Mouse (Mus musculus) midbrain, embryonic 11.5 days (tissue): Measurements from ENCODE around the gene Rccd1. TPM values are rescaled to one million over a fixed set of nuclear protein-coding genes. Genes with fewer than 3 reads are reported as not detected.

ENCODE experiments used
- ATAC-seq: fragments of 200-750 bp; cut with Nextera tagmentation; 2 replicates; pipeline ENCODE4 v1.8.0; 2017; ENCODE audit warnings: moderate TSS enrichment, moderate library complexity; ENCODE audit not compliant: low FRiP score
- DNase-seq: peaks from one replicate; pipeline ENCODE4 v3.0.0; 2015; ENCODE audit warnings: low spot score; ENCODE audit errors: missing footprints
- H3K27ac ChIP-seq: fragments of 300-500 bp; sonication (generic); 2 replicates; pipeline ENCODE4 v1.5.1; 2014; ENCODE audit warnings: low read depth, low read length
- H3K27me3 ChIP-seq: fragments of 300-500 bp; sonication (generic); 2 replicates; pipeline ENCODE4 v1.6.1; 2014; ENCODE audit warnings: mild to moderate bottlenecking, low read length, moderate library complexity, mixed read lengths; ENCODE audit not compliant: control insufficient read depth, insufficient read depth
- H3K36me3 ChIP-seq: fragments of 300-500 bp; sonication (generic); 2 replicates; pipeline ENCODE4 v1.6.1; 2014; ENCODE audit warnings: mild to moderate bottlenecking, low read length, moderate library complexity, mixed read lengths; ENCODE audit not compliant: control insufficient read depth, insufficient read depth
- H3K4me1 ChIP-seq: fragments of 300-500 bp; sonication (generic); 2 replicates; pipeline ENCODE4 v1.6.1; 2014; ENCODE audit warnings: low read length; ENCODE audit not compliant: control insufficient read depth, insufficient read depth
- H3K4me2 ChIP-seq: fragments of 300-500 bp; sonication (generic); 2 replicates; pipeline ENCODE4 v1.6.1; 2014; ENCODE audit warnings: mild to moderate bottlenecking, moderate library complexity
- H3K4me3 ChIP-seq: fragments of 300-500 bp; sonication (generic); 2 replicates; pipeline ENCODE4 v1.5.1; 2014; ENCODE audit warnings: low read depth, low read length
- H3K9ac ChIP-seq: fragments of 300-500 bp; sonication (generic); 2 replicates; pipeline ENCODE4 v1.6.1; 2014; ENCODE audit warnings: low read length
- H3K9me3 ChIP-seq: fragments of 300-500 bp; sonication (generic); 2 replicates; pipeline ENCODE4 v1.6.1; 2016; ENCODE audit warnings: low read length; ENCODE audit not compliant: control insufficient read depth
- WGBS: fragments of 180-500 bp; shearing (Covaris S2); extraction: QIAGEN DNeasy Blood & Tissue Kit; methylation state at CpG from one replicate; pipeline ENCODE4 v1.1.7; 2014; 5-methylcytosine and 5-hydroxymethylcytosine counted together
- polyA plus RNA-seq: library from polyadenylated mRNA; unstranded; fragments of >200 nt; fragmentation: Nextera tagmentation; extraction: Ambion mirVana; gene quantifications from 2 replicates; pipeline ENCODE4 v1.2.1, GENCODE M21; 2014

Rccd1 gene
- polyA plus RNA-seq, 1 experiment from 2014 or later = 10.9 TPM

DNA sequence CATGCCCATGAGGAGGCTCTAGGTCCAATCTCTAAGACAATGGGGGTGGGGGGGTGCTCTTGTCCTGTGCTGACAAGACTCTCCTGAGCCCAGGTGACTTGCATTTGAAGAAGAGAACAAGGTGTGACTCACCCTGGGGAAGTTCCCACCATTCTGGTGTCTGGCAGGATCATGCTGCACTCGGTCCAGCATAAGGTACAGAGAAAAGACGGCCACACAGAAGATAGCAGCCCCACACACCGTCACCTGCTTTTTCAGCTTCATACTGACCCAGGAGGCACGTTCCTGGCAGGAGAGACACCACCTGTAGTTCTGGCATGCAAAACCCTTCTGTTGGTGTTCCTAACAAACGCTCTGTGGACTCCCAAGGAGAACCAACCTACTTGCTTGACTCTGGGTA lies 45.2 kb upstream of the Rccd1 start:
- H3K4me3 ChIP-seq = no peak overlapping the region
- H3K4me2 ChIP-seq = no peak overlapping the region
- peak overlapping the region; percentile 14; the same call in 1 of the 2 replicates for H3K9ac ChIP-seq
- H3K27me3 ChIP-seq = no peaks in the 10 kb centered on the region
- H3K9me3 ChIP-seq = no peaks in the 10 kb centered on the region
- DNase-seq = no peak
- H3K4me1 ChIP-seq = peaks cover 11% of the 10 kb centered on the region
- H3K36me3 ChIP-seq = peaks cover 5% of the 10 kb centered on the region; the same call in 1 of the 2 replicates
- WGBS = 75% methylated on average over 5 of the region's 5 CpGs
- no peak for ATAC-seq
- no peak overlapping the region for H3K27ac ChIP-seq

DNA sequence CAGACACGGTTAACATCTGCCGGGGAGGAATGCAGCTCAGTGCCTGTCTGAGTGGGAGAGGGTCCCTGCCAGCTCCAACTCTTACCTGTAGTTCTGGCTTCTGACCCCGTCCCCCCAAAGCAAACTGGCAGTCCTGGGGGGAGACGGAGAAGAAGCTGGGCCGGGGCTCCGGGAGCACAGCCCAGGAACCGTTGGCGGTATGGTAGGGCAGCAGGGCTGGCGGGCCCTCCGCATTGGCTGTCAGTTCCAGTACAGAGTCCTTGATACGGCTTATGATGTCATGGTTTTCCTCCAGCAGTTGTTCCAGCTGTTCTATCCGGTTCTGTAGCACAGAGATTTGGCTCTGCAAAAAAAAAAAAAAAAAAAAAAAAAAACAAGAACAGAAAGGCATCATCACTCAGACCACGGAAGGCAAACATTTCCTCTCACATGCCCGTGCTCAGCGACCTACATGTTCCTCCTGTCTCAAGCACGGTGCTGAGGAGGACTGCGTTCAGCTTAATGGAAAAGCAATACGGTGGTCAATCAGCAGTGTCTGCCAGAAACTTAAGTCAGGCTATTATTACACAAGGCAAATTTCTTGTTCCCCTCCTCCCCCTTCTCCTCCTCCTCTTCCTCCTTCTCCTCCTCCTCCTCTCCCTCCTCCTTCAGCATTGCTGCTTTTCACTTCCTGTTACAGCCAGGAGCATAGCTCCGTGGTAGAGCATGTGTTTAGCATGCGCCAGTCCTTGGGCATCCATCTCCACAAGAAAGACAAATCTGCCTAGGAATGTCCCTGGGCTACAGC lies 44.6 kb upstream of the Rccd1 start:
- H3K4me3 ChIP-seq = no peak overlapping the region
- H3K36me3 ChIP-seq = peaks cover 7% of the 10 kb centered on the region; the same call in 1 of the 2 replicates
- H3K4me1 ChIP-seq = peaks cover 11% of the 10 kb centered on the region
- WGBS = 89% methylated on average over 20 of the region's 20 CpGs
- ATAC-seq = no peak
- no peak for DNase-seq
- no peak overlapping the region for H3K9ac ChIP-seq
- no peak overlapping the region for H3K27ac ChIP-seq
- no peaks in the 10 kb centered on the region for H3K9me3 ChIP-seq
- H3K27me3 ChIP-seq = no peaks in the 10 kb centered on the region
- H3K4me2 ChIP-seq = no peak overlapping the region

DNA sequence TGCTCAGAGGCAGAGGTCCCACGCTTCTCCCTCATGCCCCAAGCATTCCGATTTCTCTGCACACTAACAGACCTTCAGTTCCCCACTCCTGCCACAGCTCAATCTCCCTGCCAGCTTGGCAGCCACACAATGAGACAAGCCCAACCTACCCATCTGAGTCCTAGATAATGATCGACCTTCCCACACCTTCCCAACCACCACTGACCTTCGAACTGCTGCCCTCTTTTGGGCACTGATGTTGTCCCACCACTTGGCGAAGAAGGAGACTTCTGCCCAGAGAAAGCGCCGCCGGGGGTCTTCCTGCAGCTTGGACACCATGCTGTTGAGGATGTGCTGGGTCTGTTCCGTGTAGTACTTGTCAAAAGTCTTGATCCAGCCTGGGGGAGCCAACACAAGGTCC lies 43.8 kb upstream of the Rccd1 start:
- Histone ChIP-seq H3K27me3 (no peaks in the 10 kb centered on the region), H3K4me1 (peaks cover 11% of the 10 kb centered on the region), H3K4me2 (no peak overlapping the region), H3K9me3 (no peaks in the 10 kb centered on the region), H3K27ac (no peak overlapping the region), H3K4me3 (no peak overlapping the region), H3K36me3 (peaks cover 12% of the 10 kb centered on the region; the same call in 1 of the 2 replicates), H3K9ac (no peak overlapping the region)
- 88% methylated on average over 9 of the region's 9 CpGs for WGBS
- ATAC-seq (no peak), DNase-seq (no peak)

DNA sequence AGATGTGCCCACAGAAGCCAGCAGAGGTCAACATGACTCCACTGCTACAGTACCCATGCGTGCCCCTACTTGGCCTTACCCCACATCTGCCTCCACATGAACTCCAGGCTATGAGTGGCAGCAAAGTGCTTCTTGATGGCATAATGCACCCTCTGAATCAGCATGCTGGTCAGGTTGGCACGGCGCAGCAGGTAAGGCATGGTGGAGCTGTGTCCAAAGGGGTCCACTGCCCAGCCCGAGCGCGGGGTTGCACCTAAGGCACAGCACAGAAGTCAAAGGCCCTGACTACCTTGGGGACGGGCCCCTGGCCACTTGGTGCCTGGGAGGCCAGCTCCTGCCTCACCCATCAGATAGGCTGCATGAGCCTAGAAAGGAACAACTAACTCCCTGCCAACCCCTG lies 43.0 kb upstream of the Rccd1 start:
- Histone ChIP-seq H3K27me3 (no peaks in the 10 kb centered on the region), H3K4me3 (no peak overlapping the region), H3K9ac (no peak overlapping the region), H3K4me1 (peaks cover 11% of the 10 kb centered on the region), H3K4me2 (no peak overlapping the region), H3K36me3 (peaks cover 12% of the 10 kb centered on the region), H3K9me3 (no peaks in the 10 kb centered on the region), H3K27ac (no peak overlapping the region)
- ATAC-seq (no peak), DNase-seq (no peak)
- 97% methylated on average over 7 of the region's 7 CpGs for WGBS

DNA sequence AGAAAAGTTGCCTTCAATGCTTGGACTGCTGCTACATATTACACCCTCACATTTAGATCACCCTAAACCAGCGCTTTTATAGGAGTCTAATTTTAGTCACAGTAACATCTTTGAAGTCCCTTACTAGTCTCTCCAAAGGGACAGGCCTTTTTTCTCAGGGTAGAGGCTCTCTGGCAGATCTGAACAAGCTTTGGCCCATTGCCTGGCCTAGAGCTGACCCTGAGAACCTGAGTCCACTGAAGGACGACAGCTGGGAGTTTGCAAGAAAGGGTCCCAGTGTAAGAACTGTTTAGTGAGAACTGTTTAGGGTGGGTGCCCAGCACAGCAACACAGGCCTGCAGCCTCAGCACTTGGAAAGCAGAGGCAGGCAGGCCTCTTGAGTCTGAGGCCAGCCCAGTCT lies 41.5 kb upstream of the Rccd1 start:
- 91% methylated on average over 2 of the region's 2 CpGs for WGBS

DNA sequence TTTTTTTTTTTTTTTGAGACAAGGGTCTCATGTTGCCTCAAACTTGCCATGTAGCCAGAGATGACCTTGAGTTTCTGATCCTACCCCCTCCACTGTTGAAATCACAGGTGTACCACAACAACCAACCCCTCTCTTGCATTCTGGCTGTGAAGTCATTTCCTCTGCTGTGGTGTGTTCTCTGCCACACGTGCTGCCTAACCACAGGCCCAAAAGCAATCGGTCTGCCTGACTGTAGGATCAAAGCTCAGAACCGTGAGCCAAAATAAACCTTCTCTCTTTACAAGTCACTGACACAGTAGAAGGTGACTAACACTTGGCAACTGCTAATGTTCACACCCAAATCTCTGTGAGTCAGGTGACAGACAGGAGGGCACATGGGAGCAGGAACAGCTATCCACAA lies 36.2 kb upstream of the Rccd1 start:
- WGBS = 75% methylated on average over 3 of the region's 3 CpGs
- Histone ChIP-seq H3K36me3 (peaks cover 17% of the 10 kb centered on the region), H3K27ac (no peak overlapping the region), H3K9ac (no peak overlapping the region), H3K27me3 (0 out of 2 replicates have a peak, but pooled peaks cover 2% of the 10 kb centered on the region), H3K4me2 (no peak overlapping the region), H3K4me3 (no peak overlapping the region), H3K9me3 (no peaks in the 10 kb centered on the region), H3K4me1 (peaks cover 4% of the 10 kb centered on the region; the same call in 1 of the 2 replicates)
- DNase-seq = no peak
- no peak for ATAC-seq

More for the DNA sequence above, 41.5 kb upstream of the Rccd1 start:
- ATAC-seq (no peak), DNase-seq (no peak)
- Histone ChIP-seq H3K4me2 (no peak overlapping the region), H3K36me3 (peaks cover 12% of the 10 kb centered on the region), H3K27me3 (no peaks in the 10 kb centered on the region), H3K4me3 (no peak overlapping the region), H3K9ac (no peak overlapping the region), H3K27ac (no peak overlapping the region), H3K4me1 (peaks cover 11% of the 10 kb centered on the region), H3K9me3 (no peaks in the 10 kb centered on the region)

DNA sequence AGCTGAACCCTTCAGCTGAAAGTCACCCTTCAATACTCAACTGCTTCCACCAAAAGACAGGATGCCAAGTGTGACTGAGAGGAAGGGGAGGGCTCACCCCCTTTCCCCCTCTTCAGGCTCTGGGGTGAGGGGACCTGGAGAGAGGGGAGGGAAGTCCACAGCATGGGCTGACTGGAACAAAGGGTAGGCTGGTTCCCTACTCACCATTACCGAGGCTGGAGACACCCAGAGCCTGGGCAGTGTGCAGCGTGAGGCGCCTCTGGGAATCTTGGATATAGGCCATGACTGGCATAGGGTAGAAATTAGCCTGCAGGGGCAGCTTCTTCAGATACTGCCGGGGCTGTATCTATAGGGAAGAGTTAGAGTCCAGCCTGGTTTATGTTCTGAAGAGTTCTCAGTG lies 33.8 kb upstream of the Rccd1 start:
- 0 out of 2 replicates have a peak, but pooled peaks cover 2% of the 10 kb centered on the region for H3K27me3 ChIP-seq
- H3K4me2 ChIP-seq = no peak overlapping the region
- no peak for ATAC-seq
- DNase-seq = no peak
- no peaks in the 10 kb centered on the region for H3K9me3 ChIP-seq
- H3K27ac ChIP-seq = no peak overlapping the region
- H3K36me3 ChIP-seq = peaks cover 15% of the 10 kb centered on the region
- peaks cover 4% of the 10 kb centered on the region; the same call in 1 of the 2 replicates for H3K4me1 ChIP-seq
- H3K9ac ChIP-seq = no peak overlapping the region
- 67% methylated on average over 4 of the region's 4 CpGs for WGBS
- no peak overlapping the region for H3K4me3 ChIP-seq

DNA sequence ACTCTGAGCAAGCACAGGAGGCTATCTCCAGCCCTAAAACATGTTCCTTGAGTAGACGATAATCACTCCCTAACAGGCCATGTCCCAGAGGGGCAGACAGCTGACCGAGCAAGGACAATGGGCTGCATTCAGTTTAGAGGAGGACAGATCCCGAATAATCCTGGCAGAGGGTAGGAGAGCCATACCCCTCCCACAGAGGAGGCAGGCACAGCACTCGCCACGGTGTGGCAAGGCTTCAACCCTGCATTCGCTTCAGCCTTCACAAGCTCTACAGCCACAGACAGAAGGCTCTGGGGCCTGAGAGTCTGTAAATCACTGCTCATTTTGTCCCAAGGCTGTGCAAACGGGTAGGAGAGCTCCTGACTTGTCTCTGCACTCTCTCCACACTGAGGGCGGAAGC lies 32.9 kb upstream of the Rccd1 start:
- DNase-seq (no peak), ATAC-seq (peak; percentile 71; the same call in 1 of the 2 replicates)
- Histone ChIP-seq H3K9me3 (no peaks in the 10 kb centered on the region), H3K4me2 (no peak overlapping the region), H3K4me1 (peaks cover 4% of the 10 kb centered on the region; the same call in 1 of the 2 replicates), H3K4me3 (no peak overlapping the region), H3K27ac (no peak overlapping the region), H3K27me3 (0 out of 2 replicates have a peak, but pooled peaks cover 2% of the 10 kb centered on the region), H3K36me3 (peaks cover 19% of the 10 kb centered on the region), H3K9ac (no peak overlapping the region)
- WGBS = 21% methylated on average over 8 of the region's 8 CpGs

DNA sequence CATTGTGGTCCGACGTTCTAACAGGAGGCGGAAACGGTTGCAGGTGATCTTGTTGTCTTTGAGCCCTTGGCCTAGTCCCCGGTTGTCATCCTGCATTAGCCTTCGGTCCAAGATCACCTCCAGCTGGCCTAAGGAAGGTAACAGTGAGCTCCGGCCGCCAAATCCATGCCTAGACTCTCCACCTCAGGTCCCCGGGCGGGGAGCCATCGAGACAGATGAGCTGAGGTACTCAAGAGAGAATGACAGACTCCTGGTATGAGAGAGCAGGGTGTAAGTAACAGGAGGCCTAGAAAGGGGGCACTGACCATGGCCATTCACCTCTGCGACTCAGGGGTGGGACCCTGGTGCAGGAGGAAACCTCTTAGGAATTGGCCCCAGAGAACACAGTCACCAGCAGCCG lies 32.1 kb upstream of the Rccd1 start:
- DNase-seq = no peak
- Histone ChIP-seq H3K4me3 (no peak overlapping the region), H3K27me3 (0 out of 2 replicates have a peak, but pooled peaks cover 2% of the 10 kb centered on the region), H3K4me2 (no peak overlapping the region), H3K27ac (no peak overlapping the region), H3K9ac (no peak overlapping the region), H3K9me3 (no peaks in the 10 kb centered on the region), H3K36me3 (peaks cover 22% of the 10 kb centered on the region), H3K4me1 (peaks cover 4% of the 10 kb centered on the region; the same call in 1 of the 2 replicates)
- ATAC-seq = no peak
- 90% methylated on average over 13 of the region's 13 CpGs for WGBS
